Mouse (Mus musculus) embryonic facial prominence, embryonic 14.5 days (tissue): ENCODE data around the gene Slc2a5. TPM values are rescaled to one million over a fixed set of nuclear protein-coding genes. Genes with fewer than 3 reads are reported as not detected.

Experiments used
- ATAC-seq: fragments of 200-750 bp; cut with Nextera tagmentation; 2 replicates; pipeline ENCODE4 v1.8.0; 2017; ENCODE audit warnings: low read depth, moderate number of reproducible peaks, moderate TSS enrichment
- DNase-seq: peaks from one replicate; pipeline ENCODE4 v3.0.0-alpha.2; 2015; ENCODE audit warnings: low spot score
- H3K27ac ChIP-seq: fragments of 300-500 bp; sonication (generic); replicated peaks from 2 replicates; pipeline ENCODE4 v1.5.1; 2014; ENCODE audit warnings: low read depth, mild to moderate bottlenecking, low read length, moderate library complexity
- H3K27me3 ChIP-seq: fragments of 300-500 bp; sonication (generic); replicated peaks from 2 replicates; pipeline ENCODE4 v1.6.1; 2014; ENCODE audit warnings: low read length; ENCODE audit not compliant: control insufficient read depth, insufficient read depth
- H3K36me3 ChIP-seq: fragments of 300-500 bp; sonication (generic); 2 replicates; pipeline ENCODE4 v1.6.1; 2014; ENCODE audit warnings: low read length, mixed read lengths; ENCODE audit not compliant: control insufficient read depth, insufficient read depth
- H3K4me1 ChIP-seq: fragments of 300-500 bp; sonication (generic); 2 replicates; pipeline ENCODE4 v1.6.1; 2014; ENCODE audit warnings: antibody characterized with exemption, low read length; ENCODE audit not compliant: control insufficient read depth, insufficient read depth
- H3K4me2 ChIP-seq: fragments of 300-500 bp; sonication (generic); 2 replicates; pipeline ENCODE4 v1.6.1; 2014; ENCODE audit warnings: low read depth, mild to moderate bottlenecking, low read length, moderate library complexity, mixed read lengths
- H3K4me3 ChIP-seq: fragments of 300-500 bp; sonication (generic); 2 replicates; pipeline ENCODE4 v1.5.1; 2014; ENCODE audit warnings: low read depth, mild to moderate bottlenecking, low read length
- H3K9ac ChIP-seq: fragments of 300-500 bp; sonication (generic); 2 replicates; pipeline ENCODE4 v1.6.1; 2014; ENCODE audit warnings: low read depth, mild to moderate bottlenecking, low read length, moderate library complexity, mixed read lengths
- H3K9me3 ChIP-seq: fragments of 300-500 bp; sonication (generic); 2 replicates; pipeline ENCODE4 v1.6.1; 2016; ENCODE audit warnings: low read length; ENCODE audit not compliant: control insufficient read depth
- WGBS: fragments of 180-500 bp; shearing (Covaris S2); extraction: QIAGEN DNeasy Blood & Tissue Kit; methylation state at CpG from one replicate; pipeline ENCODE4 v1.1.7; 2014; 5-methylcytosine and 5-hydroxymethylcytosine counted together
- polyA plus RNA-seq: library from polyadenylated mRNA; unstranded; fragments of >200 nt; fragmentation: Nextera tagmentation; extraction: Ambion mirVana; gene quantifications from 2 replicates; pipeline ENCODE4 v1.2.1, GENCODE M21; 2014

Slc2a5 gene
- polyA plus RNA-seq, 1 experiment from 2014 or later = 3.5 TPM

DNA sequence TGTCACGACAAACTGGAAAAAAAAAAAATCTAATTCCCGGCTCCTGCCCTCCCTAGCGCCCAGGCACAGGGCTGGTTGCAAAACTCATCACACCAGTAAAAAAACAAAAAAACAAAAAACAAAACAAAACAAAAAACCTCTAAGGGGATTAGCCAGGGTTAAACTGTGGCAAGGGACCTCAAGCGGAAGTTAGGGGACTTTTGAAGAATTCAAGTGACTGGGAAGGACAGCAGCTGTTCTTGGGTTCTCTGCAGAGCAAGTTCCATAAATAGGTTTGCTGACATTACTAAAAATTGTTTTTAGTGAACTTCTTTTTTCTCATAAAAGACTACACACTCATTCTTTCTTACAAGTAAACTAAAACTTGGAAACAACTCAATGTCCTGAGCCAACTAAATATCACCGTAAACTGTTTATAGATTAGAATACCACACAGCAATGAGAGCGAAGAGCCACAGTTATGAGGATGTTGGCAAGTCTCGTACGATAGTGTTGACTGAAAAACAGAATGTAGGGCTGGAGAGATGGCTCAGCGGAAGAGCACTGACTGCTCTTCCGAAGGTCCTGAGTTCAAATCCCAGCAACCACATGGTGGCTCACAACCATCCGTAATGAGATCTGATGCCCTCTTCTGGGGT is 38.6 kb upstream of the Slc2a5 start:
- ATAC-seq (no peak), DNase-seq (peak; percentile 41)
- H3K27ac ChIP-seq = no peak overlapping the region

DNA sequence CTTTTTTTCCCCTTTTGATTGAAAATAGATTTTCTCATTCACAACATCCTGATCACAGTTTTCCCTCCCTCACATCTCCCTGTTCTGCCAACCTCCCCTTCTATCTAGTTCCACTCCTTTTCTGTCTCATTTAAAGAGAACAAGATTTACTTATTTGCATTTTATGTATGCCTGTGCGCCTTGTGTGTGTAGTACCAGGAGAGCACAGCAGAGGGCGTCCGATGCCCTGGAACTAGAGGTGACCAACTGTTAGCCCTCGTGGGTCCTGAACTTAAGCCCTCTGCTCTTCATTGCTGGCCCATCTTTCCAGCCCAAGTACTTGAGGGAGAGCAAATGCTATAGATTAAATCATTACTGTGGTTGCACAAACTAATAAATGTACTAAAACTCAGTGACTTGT is 33.7 kb upstream of the Slc2a5 start:
- Histone ChIP-seq H3K4me2 (no peak overlapping the region), H3K27ac (no peak overlapping the region), H3K36me3 (no peaks in the 10 kb centered on the region), H3K9me3 (0 out of 2 replicates have a peak, but pooled peaks cover 3% of the 10 kb centered on the region), H3K9ac (no peak overlapping the region), H3K27me3 (0 out of 2 replicates have a peak, but pooled peaks cover 6% of the 10 kb centered on the region), H3K4me1 (peaks cover 9% of the 10 kb centered on the region), H3K4me3 (no peak overlapping the region)
- no peak for DNase-seq
- no peak for ATAC-seq
- WGBS = 80% methylated on average over 4 of the region's 4 CpGs

More for the DNA sequence above, 38.6 kb upstream of the Slc2a5 start:
- H3K9ac ChIP-seq = no peak overlapping the region
- WGBS = 77% methylated on average over 11 of the region's 11 CpGs
- H3K9me3 ChIP-seq = 0 out of 2 replicates have a peak, but pooled peaks cover 2% of the 10 kb centered on the region
- no peak overlapping the region for H3K4me3 ChIP-seq
- no peak overlapping the region for H3K4me2 ChIP-seq
- H3K4me1 ChIP-seq = no peaks in the 10 kb centered on the region
- no peaks in the 10 kb centered on the region for H3K36me3 ChIP-seq
- no peaks in the 10 kb centered on the region for H3K27me3 ChIP-seq

DNA sequence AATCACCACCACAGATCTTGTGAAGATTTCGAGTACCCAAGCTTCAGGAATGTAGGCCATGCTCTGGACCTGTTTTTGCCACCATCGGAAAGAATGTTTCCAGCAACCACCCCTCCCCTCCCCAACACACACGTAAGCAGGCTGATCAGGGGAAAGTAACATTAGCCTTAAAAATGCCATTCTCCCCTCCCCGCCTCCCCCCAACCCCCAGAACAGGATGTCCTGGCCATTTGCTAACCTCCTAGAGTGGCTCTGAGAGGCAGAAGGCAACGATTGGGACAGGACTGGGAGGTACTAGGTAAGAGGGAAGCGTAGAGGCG is 32.3 kb upstream of the Slc2a5 start:
- peaks cover 9% of the 10 kb centered on the region for H3K4me1 ChIP-seq
- peak overlapping the region; percentile 67 for H3K4me3 ChIP-seq
- H3K36me3 ChIP-seq = no peaks in the 10 kb centered on the region
- WGBS = 2% methylated on average over 7 of the region's 7 CpGs
- ATAC-seq (no peak; the same call in 1 of the 2 replicates), DNase-seq (no peak)
- H3K27me3 ChIP-seq = 0 out of 2 replicates have a peak, but pooled peaks cover 6% of the 10 kb centered on the region
- 0 out of 2 replicates have a peak, but pooled peaks cover 3% of the 10 kb centered on the region for H3K9me3 ChIP-seq
- peak overlapping the region; percentile 68 for H3K27ac ChIP-seq
- H3K4me2 ChIP-seq = peak overlapping the region; percentile 100
- H3K9ac ChIP-seq = peak overlapping the region; percentile 60; the same call in 1 of the 2 replicates

DNA sequence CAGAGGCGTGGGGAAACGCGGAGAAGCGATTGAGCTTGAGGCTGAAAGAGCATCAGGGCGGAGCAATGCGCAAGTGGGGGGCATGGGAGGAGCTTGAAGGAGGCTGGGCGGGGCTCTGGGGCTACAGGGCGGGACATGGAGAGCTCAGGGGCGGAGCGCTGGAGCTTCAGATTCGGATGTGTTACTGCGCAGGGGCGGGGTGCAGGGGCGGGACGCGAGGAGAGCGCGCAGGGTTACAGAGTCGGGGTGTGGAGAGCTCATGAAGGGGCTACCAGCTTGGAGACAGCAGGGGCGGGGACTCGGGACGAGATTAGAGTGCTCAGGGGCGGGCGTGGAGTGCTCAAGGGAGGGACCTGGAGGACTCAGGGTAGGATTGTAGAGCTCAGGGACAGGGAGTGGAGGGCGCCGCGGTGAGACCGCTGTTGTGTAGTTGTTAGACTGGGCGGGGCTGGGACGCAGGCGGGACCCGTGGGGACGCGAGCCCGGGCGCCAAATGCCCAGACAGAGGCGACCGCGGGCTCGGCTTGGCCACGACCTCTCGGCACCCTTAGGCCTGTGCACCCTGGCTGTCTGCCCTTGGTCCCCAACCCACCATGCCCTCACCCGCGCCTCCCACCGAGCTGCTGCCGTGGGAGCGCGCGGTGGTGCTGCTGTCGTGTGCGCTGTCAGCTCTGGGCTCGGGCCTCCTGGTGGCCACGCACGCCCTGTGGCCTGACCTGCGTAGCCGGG is 31.8 kb upstream of the Slc2a5 start, which contains the start of gene Gpr157:
Gene Gpr157 (plus strand): TSS at position 205 of the 729 bp plus-strand sequence.
- Histone ChIP-seq H3K9me3 (0 out of 2 replicates have a peak, but pooled peaks cover 3% of the 10 kb centered on the region), H3K9ac (peak within 1 kb of the TSS; percentile 75), H3K4me2 (peak within 1 kb of the TSS; percentile 100), H3K36me3 (no peaks in the 10 kb centered on the region), H3K4me3 (peak within 1 kb of the TSS; percentile 67), H3K27ac (peak within 1 kb of the TSS; percentile 68), H3K27me3 (0 out of 2 replicates have a peak, but pooled peaks cover 6% of the 10 kb centered on the region), H3K4me1 (peaks cover 9% of the 10 kb centered on the region)
- WGBS = 2% methylated on average over 35 of the region's 56 CpGs
- ATAC-seq = peak; percentile 96
- peak; percentile 98 for DNase-seq

DNA sequence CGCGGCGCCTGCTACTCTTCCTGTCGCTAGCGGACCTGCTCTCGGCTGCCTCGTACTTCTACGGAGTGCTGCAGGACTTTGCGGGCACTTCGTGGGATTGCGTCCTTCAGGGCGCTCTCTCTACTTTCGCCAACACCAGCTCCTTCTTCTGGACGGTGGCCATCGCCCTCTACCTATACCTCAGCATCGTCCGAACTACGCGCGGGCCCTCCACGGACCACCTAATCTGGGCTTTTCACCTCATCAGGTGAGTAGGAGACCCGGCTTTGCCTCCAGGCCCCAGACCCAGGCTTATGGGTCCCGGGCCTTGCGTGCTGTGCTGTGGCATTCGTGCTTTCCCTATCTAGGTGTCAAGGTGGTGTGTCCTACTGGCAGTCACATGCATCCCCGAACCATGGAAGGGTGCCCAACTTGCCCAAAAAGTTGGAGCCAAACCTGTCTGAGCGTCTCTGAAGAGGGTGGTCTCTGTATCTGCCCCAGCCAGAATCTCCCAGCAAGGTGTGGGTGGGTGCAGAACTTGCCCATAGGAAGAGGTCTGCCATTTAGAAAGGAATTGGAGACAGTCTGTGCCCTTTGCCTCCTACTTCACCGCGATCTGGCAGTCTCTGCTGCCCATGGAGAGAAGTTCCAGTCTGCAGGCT is 31.1 kb upstream of the Slc2a5 start:
- no peaks in the 10 kb centered on the region for H3K36me3 ChIP-seq
- peak overlapping the region; percentile 75 for H3K9ac ChIP-seq
- WGBS = 18% methylated on average over 29 of the region's 29 CpGs
- H3K27ac ChIP-seq = peak overlapping the region; percentile 61; the same call in 1 of the 2 replicates
- H3K4me2 ChIP-seq = peak overlapping the region; percentile 100
- H3K27me3 ChIP-seq = 0 out of 2 replicates have a peak, but pooled peaks cover 6% of the 10 kb centered on the region
- no peak for ATAC-seq
- H3K9me3 ChIP-seq = 0 out of 2 replicates have a peak, but pooled peaks cover 3% of the 10 kb centered on the region
- DNase-seq = no peak
- H3K4me1 ChIP-seq = peaks cover 9% of the 10 kb centered on the region
- peak overlapping the region; percentile 67 for H3K4me3 ChIP-seq

DNA sequence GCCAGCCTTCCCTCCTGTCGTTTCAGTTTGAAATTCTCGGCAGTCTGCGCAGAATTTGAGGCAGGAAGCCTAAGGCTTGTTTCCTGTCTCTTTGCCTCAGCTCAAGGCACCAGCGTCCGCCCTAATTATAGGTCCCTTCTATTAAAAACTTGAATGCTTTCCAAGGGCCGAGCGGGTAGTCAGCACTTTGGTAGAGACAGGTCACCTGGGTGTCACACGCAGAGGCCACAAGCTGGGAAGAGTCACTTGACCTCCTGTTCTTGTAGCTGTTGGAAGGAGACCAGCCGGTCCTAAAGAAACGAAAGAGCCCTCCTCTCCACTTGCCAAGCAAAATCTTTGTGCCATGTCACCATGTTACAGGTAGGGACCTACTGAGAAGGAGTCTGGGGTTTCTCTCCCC is 30.0 kb upstream of the Slc2a5 start:
- H3K9ac ChIP-seq = no peak overlapping the region
- 0 out of 2 replicates have a peak, but pooled peaks cover 3% of the 10 kb centered on the region for H3K9me3 ChIP-seq
- H3K27ac ChIP-seq = no peak overlapping the region
- peak overlapping the region; percentile 100 for H3K4me2 ChIP-seq
- 55% methylated on average over 10 of the region's 10 CpGs for WGBS
- H3K36me3 ChIP-seq = no peaks in the 10 kb centered on the region
- peaks cover 17% of the 10 kb centered on the region for H3K4me1 ChIP-seq
- H3K27me3 ChIP-seq = 0 out of 2 replicates have a peak, but pooled peaks cover 6% of the 10 kb centered on the region
- no peak for DNase-seq
- ATAC-seq = no peak
- H3K4me3 ChIP-seq = no peak overlapping the region

DNA sequence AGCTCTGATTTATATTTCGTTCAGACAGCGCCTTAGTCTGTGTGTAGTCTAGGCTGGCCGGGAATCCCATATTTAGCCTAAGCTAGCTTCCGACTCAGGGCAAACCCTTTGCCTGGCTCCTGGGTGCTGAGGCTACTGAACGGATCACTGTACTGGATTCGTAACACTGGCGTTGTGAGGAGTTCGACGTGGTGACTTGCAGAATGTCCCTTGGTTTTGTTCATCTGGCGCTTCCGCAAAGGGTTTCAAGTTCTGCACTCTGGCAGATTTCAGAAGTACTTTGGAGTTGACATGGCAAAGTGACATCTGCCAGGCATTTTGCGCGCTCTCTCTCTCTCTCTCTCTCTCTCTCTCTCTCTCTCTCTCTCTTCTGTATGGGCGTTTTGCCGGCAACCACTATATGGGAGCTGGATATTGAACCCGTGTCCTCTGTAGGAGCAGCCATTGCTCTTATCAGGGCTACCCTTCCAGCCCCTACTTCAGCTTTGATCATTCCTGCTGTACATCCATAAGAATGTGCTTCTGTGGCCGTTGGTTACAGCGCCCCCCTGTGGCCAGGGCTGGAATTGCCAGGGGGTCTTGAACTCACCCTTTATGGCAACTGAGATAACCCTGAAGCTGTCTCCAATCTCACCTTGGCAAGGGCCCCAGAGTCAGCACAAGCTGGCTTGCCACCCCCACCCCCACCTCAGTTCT is 27.0 kb upstream of the Slc2a5 start:
- 85% methylated on average over 18 of the region's 18 CpGs for WGBS
- Histone ChIP-seq H3K4me3 (no peak overlapping the region), H3K27ac (no peak overlapping the region), H3K4me1 (peaks cover 25% of the 10 kb centered on the region), H3K9ac (no peak overlapping the region), H3K4me2 (no peak overlapping the region), H3K36me3 (no peaks in the 10 kb centered on the region), H3K9me3 (no peaks in the 10 kb centered on the region), H3K27me3 (0 out of 2 replicates have a peak, but pooled peaks cover 6% of the 10 kb centered on the region)
- no peak for DNase-seq
- no peak for ATAC-seq

DNA sequence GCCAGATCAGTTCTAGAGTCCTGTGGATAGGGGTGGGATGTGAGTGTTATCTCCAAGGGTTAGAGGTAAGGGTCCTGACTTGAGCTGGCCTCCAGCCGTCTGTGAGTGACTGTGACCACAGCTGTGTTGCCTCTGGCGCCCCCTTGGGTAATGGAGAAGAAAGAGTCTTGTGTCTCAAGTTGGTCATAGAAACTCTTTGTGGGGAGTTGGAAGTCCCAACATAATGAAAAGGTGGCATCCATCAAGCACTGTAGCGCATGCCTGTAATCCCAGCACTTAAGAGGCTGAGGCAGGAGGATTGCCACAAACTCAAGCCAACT is 26.5 kb upstream of the Slc2a5 start:
- Histone ChIP-seq H3K36me3 (no peaks in the 10 kb centered on the region), H3K4me1 (peaks cover 25% of the 10 kb centered on the region), H3K4me3 (no peak overlapping the region), H3K27ac (no peak overlapping the region), H3K9me3 (no peaks in the 10 kb centered on the region), H3K4me2 (no peak overlapping the region), H3K27me3 (0 out of 2 replicates have a peak, but pooled peaks cover 6% of the 10 kb centered on the region), H3K9ac (no peak overlapping the region)
- no peak for DNase-seq
- ATAC-seq = no peak
- WGBS = 73% methylated on average over 3 of the region's 3 CpGs
